Mouse (Mus musculus) E14TG2a.4 (cell line): ENCODE data around the gene Fam129c.

Experiments
- H3K27me3 ChIP-seq: 2 replicates; pipeline ENCODE4 v1.6.1; 2014; ENCODE audit warnings: low read length, control low read depth; ENCODE audit not compliant: insufficient read depth
- H3K36me3 ChIP-seq: 2 replicates; pipeline ENCODE4 v1.6.1; 2014; ENCODE audit warnings: low read length, control low read depth; ENCODE audit not compliant: insufficient read depth
- H3K4me1 ChIP-seq: replicated peaks from 2 replicates; pipeline ENCODE4 v1.6.1; 2014; ENCODE audit warnings: low read depth, low read length, control low read depth
- H3K4me3 ChIP-seq: replicated peaks from 2 replicates; pipeline ENCODE4 v1.5.1; 2014; ENCODE audit warnings: mild to moderate bottlenecking, low read length
- H3K9me3 ChIP-seq: 2 replicates; pipeline ENCODE4 v1.6.1; 2014; ENCODE audit warnings: low read length, control low read depth
- CTCF ChIP-seq: conservative IDR thresholded peaks from 2 replicates; pipeline ENCODE4 v1.5.1; 2014; ENCODE audit warnings: low read length
- NANOG ChIP-seq: IDR thresholded peaks from 2 replicates; pipeline ENCODE4 v1.6.1; 2014; ENCODE audit warnings: borderline replicate concordance, low read length, mixed read lengths
- POU5F1 ChIP-seq: IDR thresholded peaks from 2 replicates; pipeline ENCODE4 v1.6.1; 2014; ENCODE audit warnings: low read length, borderline replicate concordance

Gene Fam129c

DNA sequence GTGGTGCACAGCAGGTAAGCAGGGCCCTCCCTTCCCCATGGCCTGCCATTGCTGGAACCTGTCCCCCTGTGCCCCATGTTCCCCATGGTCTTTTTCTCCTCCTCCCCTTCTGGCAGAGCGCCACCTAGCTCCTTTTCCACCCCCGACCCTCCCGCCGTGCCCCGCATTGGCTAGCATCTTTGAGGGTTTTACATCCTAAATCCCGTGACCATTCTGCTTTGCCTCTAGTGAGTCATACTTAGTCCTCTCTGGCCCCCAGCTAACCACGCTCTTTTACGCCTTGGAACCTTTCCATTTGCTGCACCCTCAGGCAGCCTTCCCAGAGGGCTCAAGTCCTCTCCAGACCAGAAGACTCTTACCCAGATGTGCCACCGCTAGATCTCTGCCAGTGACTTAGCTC, 17.2 kb upstream of the Fam129c start:
- TF ChIP-seq NANOG, result no peak
- no peak for TF ChIP-seq POU5F1
- no peak for TF ChIP-seq CTCF
- Histone ChIP-seq H3K9me3 (no peaks in the 10 kb centered on the region), H3K36me3 (peaks cover 23% of the 10 kb centered on the region), H3K4me3 (peak overlapping the region; percentile 73), H3K4me1 (peaks cover 56% of the 10 kb centered on the region), H3K27me3 (peaks cover 24% of the 10 kb centered on the region)

DNA sequence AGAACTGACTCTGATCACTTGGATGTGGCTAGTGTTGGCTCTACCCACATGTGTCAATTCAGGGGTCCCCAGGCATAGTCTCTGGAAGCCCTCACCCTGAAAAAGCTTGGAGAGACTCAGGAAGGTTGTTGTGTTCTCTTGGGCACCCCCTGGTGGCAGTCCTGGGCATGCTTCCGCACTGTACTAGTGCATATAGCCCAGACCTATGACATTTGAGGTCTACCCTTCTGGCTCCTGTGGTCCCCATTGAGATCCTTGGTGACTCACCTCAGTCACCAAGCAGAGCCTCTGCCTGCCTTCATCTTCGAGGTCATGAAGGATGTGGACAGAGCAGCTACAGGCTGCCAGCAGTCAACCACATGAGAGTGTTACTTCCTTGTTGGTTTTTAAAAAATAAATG, 10.6 kb upstream of the Fam129c start:
- H3K9me3 ChIP-seq, result no peaks in the 10 kb centered on the region
- no peak overlapping the region for H3K4me3 ChIP-seq
- H3K36me3 ChIP-seq, result peaks cover 27% of the 10 kb centered on the region
- peaks cover 54% of the 10 kb centered on the region for H3K4me1 ChIP-seq
- peaks cover 27% of the 10 kb centered on the region for H3K27me3 ChIP-seq
- TF ChIP-seq POU5F1 (no peak), CTCF (peak; percentile 81), NANOG (no peak)

DNA sequence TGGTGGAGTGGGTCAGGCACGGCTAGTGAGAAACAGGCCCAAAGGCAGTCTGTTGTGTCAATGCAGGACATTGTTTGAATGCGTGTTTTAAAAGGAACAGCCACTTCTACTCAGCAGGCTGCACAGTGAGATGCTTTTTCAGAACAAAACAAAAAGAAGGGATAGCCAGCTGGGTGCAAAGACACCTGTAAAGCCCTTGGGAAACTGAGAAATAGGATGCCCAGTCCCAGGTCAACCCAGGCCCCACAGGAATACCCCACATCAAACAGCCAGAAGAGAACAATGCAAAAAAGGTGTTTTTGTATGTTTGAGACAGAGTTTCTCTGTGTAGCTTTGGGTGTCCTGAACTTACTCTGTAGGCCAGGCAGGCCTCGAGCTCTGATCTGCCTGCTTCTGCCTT, 8.7 kb upstream of the Fam129c start:
- no peaks in the 10 kb centered on the region for H3K9me3 ChIP-seq
- H3K36me3 ChIP-seq, result peaks cover 32% of the 10 kb centered on the region
- no peak for TF ChIP-seq POU5F1
- TF ChIP-seq NANOG, result no peak
- TF ChIP-seq CTCF, result no peak
- H3K27me3 ChIP-seq, result peaks cover 17% of the 10 kb centered on the region
- no peak overlapping the region for H3K4me3 ChIP-seq
- peaks cover 64% of the 10 kb centered on the region for H3K4me1 ChIP-seq

DNA sequence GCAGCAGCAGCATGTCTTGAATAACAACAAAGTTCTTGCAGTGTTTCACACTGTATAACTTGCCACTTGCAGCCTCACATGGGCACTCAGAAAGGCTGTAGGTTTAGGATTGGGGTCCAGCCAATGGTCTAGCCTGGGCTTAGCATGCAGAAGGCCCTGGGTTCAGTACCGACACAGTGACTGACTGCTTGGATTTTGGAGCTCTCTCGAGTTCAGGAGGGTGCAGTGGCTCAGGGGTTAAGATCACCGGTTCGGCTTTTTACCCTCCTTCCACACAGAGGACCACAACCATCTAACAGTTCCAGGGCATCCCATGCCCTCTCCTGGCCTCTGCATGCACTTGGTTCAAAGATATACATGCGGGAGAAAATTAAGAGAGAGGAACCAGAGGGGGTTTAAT, 6.4 kb upstream of the Fam129c start:
- H3K4me1 ChIP-seq, result peaks cover 65% of the 10 kb centered on the region

DNA sequence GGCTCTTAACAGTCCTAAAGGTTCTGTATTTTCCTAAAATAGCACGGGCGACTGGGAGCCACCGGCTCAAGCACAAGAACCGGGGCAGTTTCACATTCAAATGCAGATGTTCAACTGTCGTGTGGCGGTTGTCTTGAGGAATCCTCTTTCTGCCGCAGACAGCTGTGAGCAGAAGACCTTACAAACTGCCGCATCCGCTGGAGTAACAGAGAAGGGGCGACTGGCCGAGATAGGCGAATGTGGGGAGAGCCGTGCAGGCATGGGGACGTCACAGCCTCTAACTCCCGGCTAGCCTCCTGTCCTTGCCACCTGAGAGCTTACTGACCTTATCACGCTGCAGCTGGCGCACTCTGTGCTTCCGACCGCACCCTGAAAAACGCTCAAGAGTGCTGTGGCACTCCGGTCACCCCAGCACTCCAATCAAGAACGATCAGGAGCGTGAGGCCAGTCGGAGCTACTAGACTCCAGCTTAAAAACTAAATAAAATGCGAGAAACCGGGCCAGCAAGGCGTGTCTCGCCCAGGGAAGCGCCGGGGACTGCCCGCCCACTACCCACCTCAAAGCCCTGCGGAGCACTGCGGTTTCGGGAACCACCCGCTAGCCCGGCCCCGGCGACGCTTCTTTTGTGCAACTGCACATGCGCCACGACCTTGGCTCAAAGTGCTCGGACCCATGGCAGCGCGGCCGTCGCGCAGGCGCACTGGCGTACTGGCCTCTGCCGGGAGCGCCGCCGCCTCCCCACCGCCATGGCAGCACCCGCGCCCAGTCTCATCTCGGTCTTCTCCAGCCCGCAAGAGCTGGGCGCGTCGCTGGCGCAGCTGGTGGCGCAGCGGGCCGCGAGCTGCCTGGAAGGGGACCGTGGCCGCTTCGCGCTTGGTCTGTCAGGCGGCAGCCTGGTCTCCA, 5.7 kb upstream of the Fam129c start, which contains the start of gene Pgls:
Gene Pgls, plus strand, starts transcription at position 706 of the 903 bp plus-strand sequence.
- Histone ChIP-seq H3K4me3 (peak within 1 kb of the TSS; percentile 95), H3K9me3 (no peaks in the 10 kb centered on the region), H3K36me3 (peaks cover 30% of the 10 kb centered on the region), H3K4me1 (peaks cover 71% of the 10 kb centered on the region), H3K27me3 (peaks cover 4% of the 10 kb centered on the region; the same call in 1 of the 2 replicates)
- TF ChIP-seq CTCF (no peak), NANOG (no peak)

More for the DNA sequence above, 6.4 kb upstream of the Fam129c start:
- Histone ChIP-seq H3K4me3 (peak overlapping the region; percentile 95), H3K27me3 (0 out of 2 replicates have a peak, but pooled peaks cover 3% of the 10 kb centered on the region), H3K9me3 (no peaks in the 10 kb centered on the region), H3K36me3 (peaks cover 26% of the 10 kb centered on the region)
- TF ChIP-seq POU5F1 (no peak), NANOG (no peak), CTCF (no peak)

DNA sequence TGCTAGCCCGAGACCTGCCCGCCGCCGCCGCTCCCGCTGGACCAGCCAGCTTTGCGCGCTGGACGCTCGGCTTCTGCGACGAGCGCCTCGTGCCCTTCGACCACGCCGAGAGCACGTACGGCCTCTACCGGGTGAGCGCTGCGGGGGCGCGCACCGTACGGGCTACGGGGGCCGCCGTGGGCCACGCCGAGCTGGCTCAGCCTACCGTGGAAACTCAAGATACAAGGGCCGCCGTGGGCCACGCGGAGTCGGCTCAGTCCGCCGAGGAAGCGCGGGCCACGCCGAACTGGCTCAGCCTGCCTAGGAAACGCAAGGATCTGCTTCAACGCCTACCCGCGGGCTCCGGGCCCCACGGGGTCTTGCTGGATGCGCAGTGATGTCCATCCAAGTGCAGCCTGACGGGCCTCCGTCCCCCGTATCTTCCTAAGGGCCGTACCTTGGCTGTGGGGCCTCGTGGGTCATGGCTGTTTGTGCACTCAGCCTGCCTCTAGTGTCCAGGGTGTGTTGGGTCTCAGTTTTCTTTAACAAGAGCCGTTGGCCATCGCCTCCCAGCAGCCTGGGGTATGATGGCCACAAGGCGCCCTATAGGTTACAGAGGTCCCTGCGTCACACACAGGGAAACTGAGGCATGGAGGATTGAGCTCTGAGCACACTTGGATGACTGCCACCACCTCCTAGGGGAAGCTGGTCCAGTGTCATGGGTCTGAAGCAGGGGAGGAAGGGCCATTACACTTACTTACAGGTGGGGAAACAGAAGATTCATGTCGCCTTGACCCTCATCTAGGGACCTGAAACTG, 4.9 kb upstream of the Fam129c start:
- Histone ChIP-seq H3K27me3 (peaks cover 11% of the 10 kb centered on the region), H3K4me1 (peaks cover 75% of the 10 kb centered on the region), H3K9me3 (no peaks in the 10 kb centered on the region), H3K36me3 (peaks cover 34% of the 10 kb centered on the region), H3K4me3 (peak overlapping the region; percentile 95)
- TF ChIP-seq POU5F1 (no peak), CTCF (no peak), NANOG (no peak)

DNA sequence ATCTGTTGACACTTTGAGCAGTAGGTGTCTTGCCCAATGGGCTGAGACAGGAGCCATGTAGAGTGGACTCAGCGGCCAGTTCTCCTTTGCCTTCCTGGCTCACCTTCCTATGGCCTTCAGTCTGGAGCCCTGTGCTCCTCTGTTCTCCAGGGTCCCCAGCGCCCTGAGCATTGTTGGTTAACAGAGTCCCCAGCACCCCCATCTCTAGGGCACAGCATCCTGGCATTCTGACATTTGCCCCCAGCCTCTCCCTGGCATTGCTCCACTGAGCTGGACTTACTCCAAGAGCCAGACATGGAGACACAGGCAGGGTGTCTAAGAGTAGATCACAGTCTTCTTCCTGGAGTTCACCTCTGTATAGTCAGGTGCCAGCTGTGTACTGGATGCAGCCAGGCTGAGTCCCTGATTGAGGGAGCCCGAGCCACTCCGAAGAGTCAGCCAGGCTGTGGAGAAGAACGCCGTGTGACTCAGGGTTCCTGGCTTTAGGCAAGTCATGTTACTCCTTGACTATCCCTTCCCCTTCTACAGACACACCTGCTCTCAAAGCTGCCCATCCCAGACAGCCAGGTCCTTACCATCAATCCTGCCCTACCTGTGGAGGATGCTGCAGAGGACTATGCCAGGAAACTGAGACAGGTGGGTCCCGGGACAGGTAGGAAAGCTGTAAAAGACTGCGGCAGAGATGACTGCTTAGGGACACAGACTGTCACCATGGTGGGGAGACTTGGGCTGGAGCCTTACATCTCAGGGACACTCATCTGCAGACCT, 3.7 kb upstream of the Fam129c start:
- no peak for TF ChIP-seq NANOG
- no peak for TF ChIP-seq CTCF
- TF ChIP-seq POU5F1, result no peak
- Histone ChIP-seq H3K4me1 (peaks cover 69% of the 10 kb centered on the region), H3K27me3 (peaks cover 18% of the 10 kb centered on the region), H3K9me3 (no peaks in the 10 kb centered on the region), H3K36me3 (peaks cover 32% of the 10 kb centered on the region), H3K4me3 (peak overlapping the region; percentile 95)

DNA sequence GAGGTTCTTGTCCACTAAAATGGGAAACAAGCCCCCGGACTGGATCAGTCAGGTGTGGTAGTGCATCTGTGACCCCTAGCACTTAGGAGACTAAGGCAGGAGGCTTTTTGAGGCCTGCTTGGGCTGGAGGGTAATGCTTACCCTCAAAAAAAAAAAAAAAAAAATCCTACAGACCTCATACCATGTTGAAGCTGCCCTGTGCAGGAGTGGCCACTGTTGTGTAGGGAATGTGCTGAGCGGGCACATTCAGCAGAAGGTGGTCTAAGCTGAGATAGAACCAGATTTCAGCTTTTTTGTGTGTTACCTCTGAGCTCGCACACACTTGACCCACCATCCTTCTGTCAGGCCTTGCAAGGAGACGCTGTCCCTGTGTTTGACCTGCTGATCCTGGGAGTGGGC, 3.1 kb upstream of the Fam129c start:
- Histone ChIP-seq H3K4me1 (peaks cover 63% of the 10 kb centered on the region), H3K36me3 (peaks cover 38% of the 10 kb centered on the region), H3K4me3 (no peak overlapping the region), H3K27me3 (peaks cover 24% of the 10 kb centered on the region), H3K9me3 (no peaks in the 10 kb centered on the region)
- TF ChIP-seq CTCF (no peak), NANOG (no peak), POU5F1 (no peak)
